Mouse (Mus musculus) myocyte (in vitro differentiated cells): ENCODE measurements at regions not wholly inside any gene's neighbourhood (a gene's known extent, or its start where the extent isn't known, plus 50 kb on each side); places are given as distances from the start of the nearest gene placed in this dataset.
A peak's percentile ranks its signal among the peaks of the same experiment; 100 is the strongest.

Source experiments
- H3K27me3 ChIP-seq: one replicate; pipeline ENCODE4 v1.6.1; 2011; ENCODE audit not compliant: control insufficient read depth, insufficient read depth, insufficient read length
- H3K36me3 ChIP-seq: one replicate; pipeline ENCODE4 v1.6.1; 2011; ENCODE audit not compliant: control insufficient read depth, insufficient read depth
- H3K4me2 ChIP-seq: one replicate; pipeline ENCODE4 v1.6.1; 2011; ENCODE audit warnings: low read depth, control low read depth
- H3K4me3 ChIP-seq: one replicate; pipeline ENCODE4 v1.5.1; 2011; ENCODE audit warnings: mild to moderate bottlenecking, control low read depth, moderate library complexity
- H3K79me2 ChIP-seq: one replicate; pipeline ENCODE4 v1.6.1; 2011; ENCODE audit not compliant: control insufficient read depth, insufficient read depth
- H3ac ChIP-seq: one replicate; pipeline ENCODE4 v1.6.1; 2011; ENCODE audit not compliant: control insufficient read depth, insufficient read length
- CEBPB ChIP-seq: IDR thresholded peaks from 2 replicates; pipeline ENCODE4 v1.6.1; 2011; ENCODE audit warnings: mild to moderate bottlenecking, moderate library complexity; ENCODE audit not compliant: poor library complexity, insufficient read depth, severe bottlenecking
- E2F4 ChIP-seq: IDR thresholded peaks from one replicate; pipeline ENCODE4 v1.6.1; 2011; ENCODE audit warnings: mild to moderate bottlenecking, control low read depth, moderate library complexity; ENCODE audit not compliant: insufficient read depth
- MAX ChIP-seq: IDR thresholded peaks from one replicate; pipeline ENCODE4 v1.6.1; 2011; ENCODE audit warnings: low read depth, mild to moderate bottlenecking, control low read depth
- MYOD1 ChIP-seq, 3 experiments: IDR thresholded peaks; one replicate each; pipeline ENCODE4 v1.6.1; 2011; ENCODE audit warnings: control low read depth in 2 of 3, low read depth in 2 of 3, mild to moderate bottlenecking in 2 of 3, moderate library complexity in 1 of 3; ENCODE audit not compliant: insufficient read length in 2 of 3, control insufficient read depth in 1 of 3
- MYOG ChIP-seq, 3 experiments: IDR thresholded peaks; one replicate each; pipeline ENCODE4 v1.6.1; 2011; ENCODE audit warnings: control low read depth in 2 of 3, low read depth in 2 of 3, mild to moderate bottlenecking in 2 of 3; ENCODE audit not compliant: insufficient read length in 2 of 3, control insufficient read depth in 1 of 3, insufficient read depth in 1 of 3
- POLR2A ChIP-seq: IDR thresholded peaks from one replicate; pipeline ENCODE4 v1.6.1; 2011; ENCODE audit warnings: low read depth, mild to moderate bottlenecking, control low read depth, moderate library complexity; ENCODE audit not compliant: insufficient read length
- POLR2AphosphoS2 ChIP-seq: IDR thresholded peaks from one replicate; pipeline ENCODE4 v1.6.1; 2011; ENCODE audit warnings: low read depth, control low read depth; ENCODE audit not compliant: insufficient read length
- REST ChIP-seq: IDR thresholded peaks from one replicate; pipeline ENCODE4 v1.6.1; 2011; ENCODE audit warnings: mild to moderate bottlenecking, control low read depth, moderate library complexity; ENCODE audit not compliant: insufficient read depth, insufficient read length
- SRF ChIP-seq: IDR thresholded peaks from one replicate; pipeline ENCODE4 v1.6.1; 2011; ENCODE audit warnings: low read depth; ENCODE audit not compliant: control insufficient read depth, insufficient read length
- TCF12 ChIP-seq: IDR thresholded peaks from one replicate; pipeline ENCODE4 v1.6.1; 2011; ENCODE audit warnings: mild to moderate bottlenecking, control low read depth; ENCODE audit not compliant: poor library complexity, insufficient read depth, severe bottlenecking
- TCF3 ChIP-seq: IDR thresholded peaks from one replicate; pipeline ENCODE4 v1.6.1; 2011; ENCODE audit warnings: low read depth, control low read depth; ENCODE audit not compliant: insufficient read length
- USF1 ChIP-seq: IDR thresholded peaks from one replicate; pipeline ENCODE4 v1.6.1; 2011; ENCODE audit warnings: low read depth, mild to moderate bottlenecking, control low read depth, moderate library complexity

- TF ChIP-seq MAX (no peak), SRF (no peak), POLR2A (no peak), TCF3 (peak; percentile 19), TCF12 (peak; percentile 70), E2F4 (no peak), CEBPB (no peak), REST (no peak), MYOD1 (IDR thresholded peaks at IDR 0.05; ENCODE audit: control insufficient read depth in 1 of 3, insufficient read length in 2 of 3, low read depth in 2 of 3) (peak in 2 of 3 experiments; percentile 65 to 79), POLR2AphosphoS2 (no peak), MYOG (IDR thresholded peaks at IDR 0.05; ENCODE audit: control insufficient read depth in 1 of 3, insufficient read depth in 1 of 3, insufficient read length in 2 of 3, low read depth in 2 of 3) (peak in 1 of 3 experiments; percentile 29), USF1 (no peak)
- Histone ChIP-seq H3K79me2 (no peaks in the 10 kb centered on the region), H3K27me3 (no peaks in the 10 kb centered on the region), H3K36me3 (no peaks in the 10 kb centered on the region), H3K4me2 (peak overlapping the region; percentile 55), H3ac (no peak overlapping the region), H3K4me3 (no peak overlapping the region)
Observed at GRCm38 (mm10) chr2:173432258-173432657, 90.1 kb upstream of the 1700021F07Rik start.

- Histone ChIP-seq H3K36me3 (no peaks in the 10 kb centered on the region), H3ac (no peak overlapping the region), H3K27me3 (no peaks in the 10 kb centered on the region), H3K79me2 (no peaks in the 10 kb centered on the region), H3K4me3 (no peak overlapping the region), H3K4me2 (peak overlapping the region; percentile 55)
- no peak for TF ChIP-seq REST
- no peak for TF ChIP-seq E2F4
- TF ChIP-seq POLR2A, result no peak
- TF ChIP-seq SRF, result no peak
- TF ChIP-seq USF1, result no peak
- no peak for TF ChIP-seq MYOD1 (IDR thresholded peaks at IDR 0.05; ENCODE audit: control insufficient read depth in 1 of 3, insufficient read length in 2 of 3, low read depth in 2 of 3)
- no peak for TF ChIP-seq MYOG (IDR thresholded peaks at IDR 0.05; ENCODE audit: control insufficient read depth in 1 of 3, insufficient read depth in 1 of 3, insufficient read length in 2 of 3, low read depth in 2 of 3)
- no peak for TF ChIP-seq TCF12
- no peak for TF ChIP-seq POLR2AphosphoS2
- TF ChIP-seq CEBPB, result no peak
- no peak for TF ChIP-seq TCF3
- TF ChIP-seq MAX, result no peak
Observed at GRCm38 (mm10) chr2:173432886-173433624, 89.3 kb upstream of the 1700021F07Rik start.

GRCm38 (mm10) chr2:173436580-173436979, 85.8 kb upstream of the 1700021F07Rik start:
- no peak for TF ChIP-seq MYOG (IDR thresholded peaks at IDR 0.05; ENCODE audit: control insufficient read depth in 1 of 3, insufficient read depth in 1 of 3, insufficient read length in 2 of 3, low read depth in 2 of 3)
- TF ChIP-seq MAX, result no peak
- no peak for TF ChIP-seq CEBPB
- no peak for TF ChIP-seq TCF3
- TF ChIP-seq POLR2A, result no peak
- TF ChIP-seq MYOD1 (IDR thresholded peaks at IDR 0.05; ENCODE audit: control insufficient read depth in 1 of 3, insufficient read length in 2 of 3, low read depth in 2 of 3), result no peak
- Histone ChIP-seq H3K27me3 (no peaks in the 10 kb centered on the region), H3K79me2 (no peaks in the 10 kb centered on the region), H3K36me3 (no peaks in the 10 kb centered on the region), H3K4me2 (no peak overlapping the region), H3K4me3 (no peak overlapping the region), H3ac (no peak overlapping the region)

GRCm38 (mm10) chr2:173439031-173439430, 83.4 kb upstream of the 1700021F07Rik start:
- Histone ChIP-seq H3K36me3 (no peaks in the 10 kb centered on the region), H3K79me2 (no peaks in the 10 kb centered on the region), H3ac (no peak overlapping the region), H3K4me2 (no peak overlapping the region), H3K27me3 (no peaks in the 10 kb centered on the region), H3K4me3 (no peak overlapping the region)
- TF ChIP-seq MAX, result no peak
- no peak for TF ChIP-seq MYOG (IDR thresholded peaks at IDR 0.05; ENCODE audit: control insufficient read depth in 1 of 3, insufficient read depth in 1 of 3, insufficient read length in 2 of 3, low read depth in 2 of 3)
- TF ChIP-seq POLR2A, result no peak
- no peak for TF ChIP-seq USF1
- TF ChIP-seq TCF3, result no peak
- no peak for TF ChIP-seq MYOD1 (IDR thresholded peaks at IDR 0.05; ENCODE audit: control insufficient read depth in 1 of 3, insufficient read length in 2 of 3, low read depth in 2 of 3)
- no peak for TF ChIP-seq SRF
- TF ChIP-seq TCF12, result no peak
- no peak for TF ChIP-seq CEBPB
- no peak for TF ChIP-seq E2F4
- TF ChIP-seq REST, result no peak
- TF ChIP-seq POLR2AphosphoS2, result no peak

- no peak overlapping the region for H3ac ChIP-seq
- no peak overlapping the region for H3K4me3 ChIP-seq
- no peaks in the 10 kb centered on the region for H3K79me2 ChIP-seq
- no peaks in the 10 kb centered on the region for H3K27me3 ChIP-seq
- H3K4me2 ChIP-seq, result no peak overlapping the region
- H3K36me3 ChIP-seq, result no peaks in the 10 kb centered on the region
- TF ChIP-seq MYOD1 (IDR thresholded peaks at IDR 0.05; ENCODE audit: control insufficient read depth in 1 of 3, insufficient read length in 2 of 3, low read depth in 2 of 3), result no peak
- TF ChIP-seq SRF, result no peak
- no peak for TF ChIP-seq E2F4
- no peak for TF ChIP-seq POLR2AphosphoS2
- no peak for TF ChIP-seq POLR2A
- TF ChIP-seq MAX, result no peak
Observed at GRCm38 (mm10) chr2:173442056-173442455, 80.3 kb upstream of the 1700021F07Rik start.
